Mouse (Mus musculus) E14TG2a.4 (cell line): ENCODE measurements around the gene Tenm2.

Source experiments
- CTCF ChIP-seq: conservative IDR thresholded peaks from 2 replicates; pipeline ENCODE4 v1.5.1; 2014; ENCODE audit warnings: low read length
- POU5F1 ChIP-seq: IDR thresholded peaks from 2 replicates; pipeline ENCODE4 v1.6.1; 2014; ENCODE audit warnings: low read length, borderline replicate concordance

- TF ChIP-seq CTCF (no peak), POU5F1 (no peak)
Observed at GRCm38 (mm10) chr11:37011900-37012299, 223.9 kb downstream of the Tenm2 start.
